Mouse (Mus musculus): ENCODE data around the gene Capn2.

DNA sequence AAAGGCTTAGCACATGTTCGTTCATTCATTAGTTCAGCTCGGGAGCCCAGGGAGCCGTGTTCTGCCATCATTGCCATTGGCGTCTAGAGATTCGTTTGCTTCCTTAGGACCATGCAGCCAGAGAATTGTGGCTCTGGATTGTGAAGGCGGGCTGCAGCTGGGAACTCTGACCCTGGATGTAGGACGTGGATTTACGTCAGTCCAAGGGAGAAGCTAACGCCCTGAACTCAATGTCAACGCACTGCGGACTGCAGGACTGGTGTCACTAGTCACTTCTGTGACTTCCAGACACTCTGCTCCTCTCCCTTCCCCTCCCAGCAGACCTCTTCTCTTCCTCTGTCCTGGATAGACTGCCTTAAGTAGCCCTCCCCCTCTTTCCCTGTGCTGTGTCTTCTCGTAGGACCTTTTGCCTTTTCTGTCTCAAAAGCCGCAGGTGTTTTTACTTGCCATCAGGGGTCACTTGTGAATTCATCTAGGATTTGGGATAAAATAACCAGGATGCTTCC lies 9.9 kb upstream of the Capn2 start:
- TF ChIP-seq CTCF (IDR thresholded peaks at IDR 0.05) (no peak), POLR2A (IDR thresholded peaks at IDR 0.05; ENCODE audit: insufficient read depth, low read depth, low read length) (no peak)
